Mouse (Mus musculus): ENCODE data around the gene Cage1.

GRCm38 (mm10) chr13:37993704-37994404 lies 43.0 kb downstream of the Cage1 start, which contains the start of gene Ssr1:
- TF ChIP-seq CTCF (IDR thresholded peaks at IDR 0.05; ENCODE audit: low read depth, low read length), result no peak
- TF ChIP-seq POLR2A (IDR thresholded peaks at IDR 0.05; ENCODE audit: extremely low read depth, insufficient read depth, low read length), result peak; percentile 80

All from liver, adult 2 months (tissue).